Mouse (Mus musculus) stomach, postnatal 0 days (tissue): ENCODE results near the gene Trim31.

Experiments used
- CTCF ChIP-seq: IDR thresholded peaks from 2 replicates; pipeline ENCODE4 v1.5.1; 2016; ENCODE audit warnings: antibody characterized with exemption, low read depth, mild to moderate bottlenecking, moderate library complexity
- EP300 ChIP-seq: optimal IDR thresholded peaks from 2 replicates; pipeline ENCODE3; 2016; ENCODE audit warnings: antibody characterized with exemption

DNA sequence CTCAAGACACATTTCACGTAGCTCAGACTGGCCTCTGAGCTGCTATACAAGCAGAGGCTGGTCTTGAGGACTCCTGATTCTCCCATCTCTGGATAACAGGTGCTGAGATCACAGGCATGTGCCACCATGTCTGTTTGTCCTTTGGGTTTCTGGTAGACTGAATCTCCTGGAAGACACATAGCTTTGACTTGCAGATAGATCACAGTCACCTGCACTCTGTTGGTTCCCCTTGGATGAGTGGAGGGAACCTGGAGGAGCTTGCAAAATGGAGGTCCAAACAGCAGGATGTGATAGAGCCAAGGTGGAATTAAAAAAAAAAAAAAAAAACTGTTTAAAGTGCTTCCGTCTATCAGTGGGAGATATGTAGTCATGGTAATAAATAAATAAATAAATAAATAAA, 29.1 kb upstream of the Trim31 start:
- TF ChIP-seq CTCF (no peak), EP300 (no peak)
